Mouse (Mus musculus): ENCODE data around the gene Rhou.
A peak's percentile ranks its signal among the peaks of the same experiment; 100 is the strongest.

DNA sequence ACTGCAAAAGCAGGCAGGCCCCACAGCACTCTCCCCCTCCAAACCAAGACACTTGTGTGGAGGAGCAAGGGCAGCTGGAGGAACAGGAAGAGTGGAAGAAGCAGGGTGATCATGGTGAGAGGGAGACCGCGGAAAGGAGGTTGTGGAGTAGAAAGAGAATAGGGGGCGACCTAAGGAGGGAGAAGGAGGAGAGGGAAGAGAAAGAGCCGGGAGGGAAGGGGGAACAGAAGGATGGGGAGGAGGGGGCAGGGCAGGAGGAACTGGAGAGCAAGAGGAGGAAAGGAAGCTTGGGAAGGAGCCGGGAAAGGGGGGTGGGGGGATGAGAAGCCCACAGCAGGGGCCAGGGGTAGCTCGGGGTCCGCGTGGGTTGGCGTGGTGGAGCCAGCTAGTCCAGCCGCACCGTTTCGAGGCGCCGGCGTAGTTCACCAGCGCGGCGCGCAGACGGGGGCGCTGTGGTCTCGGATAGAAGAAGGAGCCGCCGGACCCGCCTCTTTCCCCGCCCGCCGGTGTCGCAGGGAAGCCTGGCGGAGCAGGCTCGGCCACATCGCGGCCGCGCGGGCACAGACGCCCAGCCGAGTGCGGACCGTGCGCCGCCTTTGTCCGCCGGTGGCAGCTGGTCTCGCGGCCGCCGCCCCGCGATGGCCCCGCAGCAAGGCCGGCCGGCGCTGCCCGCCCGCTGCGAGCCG is at the start of gene Rhou:
- TF ChIP-seq EP300 (IDR thresholded peaks at IDR 0.05; ENCODE audit: low read depth) (no peak), CTCF (IDR thresholded peaks at IDR 0.05; ENCODE audit: low read depth) (peak; percentile 73)

Data from liver, postnatal 0 days (tissue).